Mouse (Mus musculus): ENCODE results near the gene Pomgnt2. TPM values are rescaled to one million over a fixed set of nuclear protein-coding genes. Genes with fewer than 3 reads are reported as not detected.
"Not testable (repeated sequence)": the region's sequence is repeated elsewhere in the genome, so short reads cannot be mapped to it uniquely, and the experiment has no call there.

Gene Pomgnt2
- polyA plus RNA-seq, 1 experiment from 2014 or later, result 37.8 TPM

DNA sequence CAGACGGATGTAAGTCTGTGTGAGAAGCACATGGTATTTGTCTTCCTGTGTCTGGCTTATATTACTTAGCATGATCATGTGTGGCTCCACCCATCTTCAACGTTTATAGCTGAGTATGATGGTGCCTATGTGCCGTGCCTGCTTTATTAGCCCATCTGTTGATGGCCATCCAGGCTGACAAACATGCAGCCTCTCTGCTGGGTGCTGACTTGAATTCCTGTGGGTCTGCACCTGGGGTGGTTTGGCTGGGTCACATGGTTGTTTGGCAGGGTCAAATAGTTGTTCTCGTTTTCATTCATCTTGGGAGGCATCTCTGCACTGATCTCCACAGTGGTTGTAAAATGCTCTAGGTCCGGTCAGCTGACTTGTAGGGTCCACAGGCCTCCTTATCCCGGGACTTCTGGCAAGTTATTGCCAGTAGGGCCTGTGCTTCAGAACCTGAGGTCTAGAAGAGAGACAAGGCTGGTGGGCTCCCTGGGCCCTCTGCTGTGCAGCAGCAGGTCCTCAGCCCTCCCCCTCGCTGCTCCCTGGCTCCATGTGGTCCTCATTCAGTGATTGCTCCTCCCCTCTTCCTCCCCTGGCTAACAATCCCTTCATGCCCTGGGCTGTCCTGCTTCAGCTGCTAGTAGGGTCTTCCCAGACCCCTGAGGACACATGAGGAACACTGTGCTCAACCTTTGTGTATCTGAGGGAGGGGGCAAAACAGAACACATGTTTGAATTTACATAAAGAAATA is 29.1 kb upstream of the Pomgnt2 start:
- no peak overlapping the region for H3K4me2 ChIP-seq
- H3K4me3 ChIP-seq (replicated peaks), result no peak overlapping the region
- H3K9ac ChIP-seq (replicated peaks), result no peak overlapping the region
- 45% methylated on average over 7 of the region's 7 CpGs for WGBS
- no peaks in the 10 kb centered on the region for H3K27me3 ChIP-seq (replicated peaks)
- no peak for ATAC-seq (ENCODE audit: low FRiP score)
- H3K9me3 ChIP-seq (replicated peaks), result no peaks in the 10 kb centered on the region
- H3K36me3 ChIP-seq, result no peaks in the 10 kb centered on the region
- H3K4me1 ChIP-seq, result peaks cover 18% of the 10 kb centered on the region
- H3K27ac ChIP-seq (replicated peaks), result 0 out of 2 replicates have a peak overlapping the region, but pooled peaks have one; percentile 54

DNA sequence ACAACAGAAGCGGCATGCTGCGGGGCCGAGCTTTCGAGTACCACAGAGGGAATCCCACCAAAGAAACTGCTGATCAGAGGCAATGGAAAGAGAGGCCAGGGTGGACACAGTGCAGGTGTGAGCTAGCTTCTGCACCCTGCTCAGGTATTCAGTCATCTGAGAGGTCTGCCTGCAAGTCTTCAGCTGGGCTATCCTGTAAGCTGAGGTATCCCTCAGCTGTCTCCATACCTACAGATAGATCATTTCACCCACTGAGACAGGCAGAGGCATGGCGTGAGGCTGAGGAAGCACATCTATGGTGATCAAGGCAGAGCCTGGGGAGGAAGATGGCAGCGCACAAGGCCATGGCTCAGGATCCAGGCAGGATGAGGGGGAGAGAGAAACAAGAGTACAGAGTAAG is 27.5 kb upstream of the Pomgnt2 start:
- Histone ChIP-seq H3K27ac (replicated peaks) (no peak overlapping the region), H3K9ac (replicated peaks) (no peak overlapping the region), H3K9me3 (replicated peaks) (no peaks in the 10 kb centered on the region), H3K4me3 (replicated peaks) (no peak overlapping the region), H3K4me1 (peaks cover 12% of the 10 kb centered on the region), H3K27me3 (replicated peaks) (no peaks in the 10 kb centered on the region), H3K36me3 (no peaks in the 10 kb centered on the region), H3K4me2 (no peak overlapping the region)
- no peak for ATAC-seq (ENCODE audit: low FRiP score)
- WGBS, result 94% methylated on average over 6 of the region's 6 CpGs

DNA sequence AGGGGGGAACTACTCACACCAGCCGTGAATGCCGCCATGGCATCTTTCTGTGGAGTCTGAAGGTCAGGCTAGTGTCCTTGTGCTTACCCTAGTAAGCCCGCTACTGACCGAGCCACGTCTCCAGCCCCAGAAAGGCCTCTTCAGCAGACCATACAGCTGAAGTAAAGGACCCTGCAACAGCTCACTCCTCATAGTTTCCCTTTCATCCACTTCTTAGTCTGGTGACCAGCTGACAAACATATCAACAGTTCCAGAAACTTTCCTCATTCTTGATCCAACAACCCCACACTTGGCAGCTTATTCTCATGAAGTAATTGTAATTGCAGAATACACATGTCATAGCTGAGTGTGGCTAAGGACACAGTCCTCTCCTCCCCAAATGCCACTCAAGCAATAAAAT is 27.0 kb upstream of the Pomgnt2 start:
- Histone ChIP-seq H3K4me2 (no peak overlapping the region), H3K9me3 (replicated peaks) (no peaks in the 10 kb centered on the region), H3K36me3 (no peaks in the 10 kb centered on the region), H3K9ac (replicated peaks) (no peak overlapping the region), H3K4me3 (replicated peaks) (no peak overlapping the region), H3K4me1 (peaks cover 17% of the 10 kb centered on the region), H3K27me3 (replicated peaks) (no peaks in the 10 kb centered on the region), H3K27ac (replicated peaks) (no peak overlapping the region)
- 85% methylated on average over 5 of the region's 5 CpGs for WGBS
- ATAC-seq (ENCODE audit: low FRiP score), result no peak

DNA sequence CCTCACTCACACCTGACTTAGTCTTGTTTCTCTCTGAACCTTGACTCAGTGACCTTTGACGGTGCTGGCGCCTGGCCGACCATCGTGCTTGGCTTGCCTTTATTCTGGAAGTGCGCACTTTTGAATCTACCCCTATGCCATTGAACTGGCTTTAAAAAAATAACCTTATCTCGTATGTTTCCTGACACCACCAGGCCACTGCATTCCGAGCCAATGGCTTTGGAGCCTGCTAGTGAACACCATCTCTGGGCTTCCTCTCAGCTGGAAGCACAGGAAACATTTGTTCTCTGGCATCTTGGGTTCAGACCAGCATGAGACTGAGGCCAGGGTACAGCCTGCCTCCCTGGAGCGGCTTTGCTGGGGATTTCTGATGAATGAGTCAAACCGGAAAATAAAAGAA is 25.9 kb upstream of the Pomgnt2 start:
- Histone ChIP-seq H3K9ac (replicated peaks) (no peak overlapping the region), H3K27ac (replicated peaks) (no peak overlapping the region), H3K4me3 (replicated peaks) (no peak overlapping the region), H3K36me3 (no peaks in the 10 kb centered on the region), H3K9me3 (replicated peaks) (no peaks in the 10 kb centered on the region), H3K27me3 (replicated peaks) (no peaks in the 10 kb centered on the region), H3K4me2 (no peak overlapping the region), H3K4me1 (peaks cover 19% of the 10 kb centered on the region)
- ATAC-seq (ENCODE audit: low FRiP score), result no peak
- whole genome bisulfite sequencing, result 76% methylated on average over 9 of the region's 9 CpGs

DNA sequence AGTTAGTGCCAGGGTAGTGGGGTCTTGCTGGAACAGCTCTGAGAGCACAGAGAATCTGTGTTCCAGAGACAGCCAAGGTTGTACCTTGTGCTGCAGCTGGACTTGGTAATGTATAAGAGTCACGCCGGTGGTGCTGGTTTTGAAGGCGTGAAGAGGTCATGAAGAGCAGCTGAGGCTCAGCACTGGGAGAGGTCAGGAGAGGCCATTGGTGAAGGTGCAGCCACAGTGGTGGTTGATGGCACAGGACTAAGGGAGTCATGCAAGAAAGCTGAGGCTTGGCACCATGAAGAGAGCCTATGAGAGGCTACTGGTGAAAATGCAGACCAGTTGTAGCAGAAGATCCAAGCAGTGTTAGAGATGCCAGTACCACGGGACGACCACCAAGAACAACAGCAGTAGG is 24.7 kb upstream of the Pomgnt2 start:
- Histone ChIP-seq H3K4me3 (replicated peaks) (no peak overlapping the region), H3K9me3 (replicated peaks) (no peaks in the 10 kb centered on the region), H3K4me2 (no peak overlapping the region), H3K27ac (replicated peaks) (no peak overlapping the region), H3K27me3 (replicated peaks) (no peaks in the 10 kb centered on the region), H3K4me1 (peaks cover 14% of the 10 kb centered on the region), H3K36me3 (no peaks in the 10 kb centered on the region), H3K9ac (replicated peaks) (no peak overlapping the region)
- ATAC-seq (ENCODE audit: low FRiP score), result no peak
- WGBS, result 92% methylated on average over 5 of the region's 5 CpGs

DNA sequence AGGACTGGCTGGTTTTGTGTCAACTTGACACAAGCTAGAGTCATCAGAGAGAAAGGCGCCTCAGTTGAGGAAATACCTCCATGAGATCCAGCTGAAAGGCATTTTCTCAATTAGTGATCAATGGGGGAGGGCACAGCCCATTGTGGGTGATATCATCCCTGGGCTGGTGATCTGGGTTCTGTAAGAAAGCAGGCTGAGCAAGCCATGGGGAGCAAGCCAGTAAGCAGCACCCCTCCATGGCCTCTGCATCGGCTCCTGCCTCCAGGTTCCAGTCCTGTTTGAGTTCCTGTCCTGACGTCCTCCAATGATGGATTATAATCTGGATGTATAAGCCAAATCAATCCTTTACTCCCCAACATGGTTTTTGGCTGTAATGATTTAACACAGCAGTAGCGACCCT is 24.3 kb upstream of the Pomgnt2 start:
- H3K9ac ChIP-seq (replicated peaks); ATAC-seq (ENCODE audit: low FRiP score): not testable (repeated sequence)
- WGBS, result 96% methylated on average over 4 of the region's 4 CpGs

DNA sequence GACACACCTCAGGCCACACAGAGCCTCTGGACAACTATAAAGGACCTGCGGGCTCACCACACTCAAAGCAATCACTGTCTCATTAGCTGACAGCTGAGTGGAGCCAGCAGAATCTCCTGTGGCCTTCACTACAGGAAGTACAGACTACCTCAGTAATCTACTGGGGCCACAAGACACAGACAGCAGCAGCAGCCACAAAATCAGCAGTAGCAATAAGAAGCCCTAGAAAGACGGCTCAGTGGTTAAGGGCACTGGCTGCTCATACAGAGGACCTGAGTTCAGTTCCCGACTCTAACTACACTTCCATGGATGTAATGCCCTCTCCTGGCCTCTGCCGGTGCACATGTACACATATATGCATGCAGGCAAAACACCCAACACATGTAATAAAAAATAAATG is 23.4 kb upstream of the Pomgnt2 start:
- WGBS, result 85% methylated on average over 4 of the region's 4 CpGs
- Histone ChIP-seq H3K4me2 (no peak overlapping the region), H3K36me3 (no peaks in the 10 kb centered on the region), H3K4me1 (peaks cover 8% of the 10 kb centered on the region), H3K27me3 (replicated peaks) (no peaks in the 10 kb centered on the region), H3K4me3 (replicated peaks) (no peak overlapping the region), H3K27ac (replicated peaks) (no peak overlapping the region), H3K9me3 (replicated peaks) (no peaks in the 10 kb centered on the region), H3K9ac (replicated peaks) (no peak overlapping the region)
- ATAC-seq (ENCODE audit: low FRiP score), result no peak

More for the DNA sequence above, 24.3 kb upstream of the Pomgnt2 start:
- not testable (repeated sequence) for H3K27ac ChIP-seq (replicated peaks); H3K9me3 ChIP-seq (replicated peaks); H3K4me3 ChIP-seq (replicated peaks); H3K27me3 ChIP-seq (replicated peaks); H3K36me3 ChIP-seq; H3K4me2 ChIP-seq
- H3K4me1 ChIP-seq, result peaks cover 11% of the 10 kb centered on the region

DNA sequence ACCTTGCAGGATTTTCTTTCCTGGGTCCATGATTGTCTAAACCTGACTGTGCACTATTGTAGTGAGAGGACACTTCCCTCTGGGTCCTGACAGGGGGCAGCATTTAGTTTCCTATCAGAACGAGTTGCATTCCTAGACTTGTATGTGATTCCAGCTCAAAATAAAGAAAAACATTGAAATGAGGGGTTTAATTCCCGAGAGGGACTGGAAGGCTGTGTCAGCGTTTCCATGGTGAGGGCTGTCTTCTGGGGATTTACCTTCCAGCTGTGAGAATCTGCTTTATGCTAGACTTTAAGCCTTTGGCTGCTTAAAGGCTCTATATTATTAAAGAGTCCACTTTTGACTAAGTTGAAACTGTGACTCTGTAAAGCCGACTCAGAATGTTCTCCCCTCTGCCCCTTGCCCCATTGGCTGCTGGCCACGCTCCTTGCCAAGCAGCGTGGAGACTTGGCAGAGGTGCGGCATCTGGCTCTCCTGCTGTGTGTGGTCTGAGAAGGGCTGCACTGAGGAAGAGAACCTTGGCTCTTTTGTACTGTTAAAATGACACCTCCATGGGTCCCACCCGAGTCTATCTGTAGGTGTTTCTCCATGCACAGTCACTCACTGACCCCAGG is 22.0 kb upstream of the Pomgnt2 start:
- Histone ChIP-seq H3K4me3 (replicated peaks) (no peak overlapping the region), H3K9ac (replicated peaks) (no peak overlapping the region), H3K4me2 (peak overlapping the region; percentile 39), H3K27ac (replicated peaks) (peak overlapping the region; percentile 45), H3K27me3 (replicated peaks) (no peaks in the 10 kb centered on the region), H3K4me1 (peaks cover 8% of the 10 kb centered on the region), H3K36me3 (no peaks in the 10 kb centered on the region), H3K9me3 (replicated peaks) (no peaks in the 10 kb centered on the region)
- WGBS, result 15% methylated on average over 8 of the region's 8 CpGs
- ATAC-seq (ENCODE audit: low FRiP score), result peak; percentile 83

DNA sequence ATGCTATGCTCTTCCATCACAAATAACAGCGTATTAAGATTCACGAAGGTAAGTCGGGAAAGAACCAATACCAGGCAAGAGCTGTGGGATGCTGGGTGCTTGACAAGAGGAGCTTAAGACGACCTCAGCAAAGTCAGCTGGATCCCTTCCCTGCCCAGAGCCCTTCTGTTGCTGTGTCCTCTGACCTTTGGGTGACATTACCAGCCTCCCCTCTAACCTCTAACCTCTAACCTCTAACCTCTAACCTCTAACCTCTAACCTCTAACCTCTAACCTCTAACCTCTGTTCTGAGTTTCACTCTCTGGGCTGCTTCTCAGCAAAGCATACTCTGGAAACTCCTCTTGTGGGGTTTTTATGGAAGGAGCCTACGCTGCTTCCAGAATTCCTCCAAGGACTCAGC is 21.2 kb upstream of the Pomgnt2 start:
- no peaks in the 10 kb centered on the region for H3K27me3 ChIP-seq (replicated peaks)
- ATAC-seq (ENCODE audit: low FRiP score), result no peak
- WGBS, result 83% methylated on average over 5 of the region's 5 CpGs
- H3K27ac ChIP-seq (replicated peaks), result no peak overlapping the region
- no peak overlapping the region for H3K4me2 ChIP-seq
- H3K36me3 ChIP-seq, result no peaks in the 10 kb centered on the region
- H3K9me3 ChIP-seq (replicated peaks), result no peaks in the 10 kb centered on the region
- no peak overlapping the region for H3K9ac ChIP-seq (replicated peaks)
- H3K4me3 ChIP-seq (replicated peaks), result no peak overlapping the region
- peaks cover 8% of the 10 kb centered on the region for H3K4me1 ChIP-seq

DNA sequence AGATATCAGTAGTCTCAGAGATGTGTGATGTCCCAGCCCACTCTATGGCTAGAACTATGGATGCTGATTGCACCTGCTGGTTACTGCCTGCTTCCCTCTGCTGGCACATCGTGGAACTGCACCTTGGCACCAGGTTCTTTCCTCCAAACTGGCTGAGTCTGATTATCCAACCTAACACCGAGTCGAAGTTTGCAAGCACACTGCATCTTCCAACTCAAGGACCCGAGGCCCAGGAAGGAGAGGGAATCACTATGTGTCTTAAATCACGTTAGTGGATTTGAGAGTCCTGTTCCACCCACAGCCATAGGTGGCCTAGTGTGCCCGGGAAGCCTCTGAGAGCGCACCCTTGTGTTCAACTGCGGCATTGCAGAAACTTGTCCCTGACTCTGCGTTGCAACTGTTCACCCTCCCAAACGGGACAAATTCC is 17.3 kb upstream of the Pomgnt2 start:
- H3K9ac ChIP-seq (replicated peaks), result no peak overlapping the region
- H3K4me3 ChIP-seq (replicated peaks), result no peak overlapping the region
- H3K4me1 ChIP-seq, result peaks cover 7% of the 10 kb centered on the region
- no peaks in the 10 kb centered on the region for H3K36me3 ChIP-seq
- WGBS, result 12% methylated on average over 10 of the region's 10 CpGs
- H3K4me2 ChIP-seq, result no peak overlapping the region
- no peak for ATAC-seq (ENCODE audit: low FRiP score)
- H3K27me3 ChIP-seq (replicated peaks), result no peaks in the 10 kb centered on the region
- H3K27ac ChIP-seq (replicated peaks), result no peak overlapping the region
- no peaks in the 10 kb centered on the region for H3K9me3 ChIP-seq (replicated peaks)

DNA sequence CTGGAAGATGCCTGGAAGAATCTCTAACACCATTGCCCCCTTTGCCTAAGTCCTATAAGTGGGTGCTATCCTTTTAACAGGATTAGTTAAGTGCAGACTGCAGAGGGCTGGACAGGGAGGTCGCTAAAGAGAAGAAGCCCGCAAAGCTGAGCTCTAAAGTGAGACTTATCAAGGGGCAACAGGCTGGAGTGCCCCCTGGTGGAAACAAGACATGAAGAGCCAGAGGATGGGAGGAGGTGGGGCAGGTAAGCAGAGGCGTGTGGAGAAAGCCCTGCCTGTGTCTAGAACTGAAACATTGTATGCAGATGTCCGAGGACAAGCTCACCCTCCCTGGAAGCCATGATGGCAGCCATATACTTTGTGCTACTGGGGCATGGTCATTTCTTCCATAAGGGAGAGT is 16.7 kb upstream of the Pomgnt2 start:
- Histone ChIP-seq H3K9me3 (replicated peaks) (no peaks in the 10 kb centered on the region), H3K9ac (replicated peaks) (no peak overlapping the region), H3K4me2 (no peak overlapping the region), H3K36me3 (no peaks in the 10 kb centered on the region), H3K27ac (replicated peaks) (no peak overlapping the region), H3K4me3 (replicated peaks) (no peak overlapping the region), H3K4me1 (peaks cover 8% of the 10 kb centered on the region), H3K27me3 (replicated peaks) (no peaks in the 10 kb centered on the region)
- ATAC-seq (ENCODE audit: low FRiP score), result no peak
- 89% methylated on average over 4 of the region's 4 CpGs for WGBS

DNA sequence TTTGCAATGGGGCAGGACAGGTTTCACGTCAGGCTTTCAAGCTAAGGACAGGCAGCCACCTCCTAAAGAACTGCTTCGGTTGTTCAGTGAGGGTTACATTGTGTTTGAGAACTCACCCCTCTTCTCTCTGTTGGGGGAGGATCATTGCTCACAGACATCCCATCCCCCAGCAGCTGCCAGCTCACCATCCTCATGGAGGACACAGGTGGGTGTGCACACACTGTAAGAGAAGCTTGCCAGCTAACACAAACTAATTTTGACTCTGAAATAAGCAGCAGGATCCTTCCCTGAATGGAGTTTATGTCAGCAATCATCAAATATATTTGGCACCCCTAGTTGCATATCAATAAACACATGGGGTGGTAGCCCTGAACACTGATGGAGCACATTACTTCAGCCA is 15.9 kb upstream of the Pomgnt2 start:
- Histone ChIP-seq H3K4me2 (no peak overlapping the region), H3K4me3 (replicated peaks) (no peak overlapping the region), H3K9ac (replicated peaks) (no peak overlapping the region), H3K9me3 (replicated peaks) (no peaks in the 10 kb centered on the region), H3K27me3 (replicated peaks) (no peaks in the 10 kb centered on the region), H3K4me1 (peaks cover 11% of the 10 kb centered on the region), H3K36me3 (no peaks in the 10 kb centered on the region), H3K27ac (replicated peaks) (no peak overlapping the region)
- ATAC-seq (ENCODE audit: low FRiP score), result no peak
- WGBS, result 91% methylated on average over 2 of the region's 2 CpGs
